ENCODE assay signal across 9 mouse cellular contexts in the genomic region with DNA sequence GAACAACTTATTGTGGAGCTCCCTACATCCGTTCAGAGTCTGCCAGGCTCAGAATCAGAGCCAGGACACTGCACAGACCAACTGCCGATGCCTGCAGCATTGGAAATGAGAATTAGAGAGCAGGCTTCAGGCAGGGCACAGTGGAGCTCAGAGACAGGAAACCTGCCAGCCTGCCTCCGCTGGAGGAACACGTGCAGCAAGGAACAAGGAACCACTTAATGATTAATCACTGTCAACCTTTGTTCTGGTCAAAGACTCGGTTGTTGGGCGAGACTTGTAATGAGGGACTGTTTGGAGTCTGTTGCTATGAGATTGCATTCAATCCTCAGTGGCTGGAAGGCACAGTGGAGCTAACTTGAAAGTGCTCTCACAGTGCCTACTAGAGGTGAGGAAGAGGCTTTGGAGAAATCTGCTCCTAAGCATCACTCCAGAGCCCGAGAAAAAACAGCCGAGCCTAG.
DNase-seq lines count a peak whose midpoint lies in the region; ATAC-seq lines count a peak whose summit lies in the region.
"Had no signal": no experiment of that assay in that cellular context is flagged by ENCODE, and none has a peak within 500 bp of the region (broad histone marks: within the 10 kb centered on the region; RNA-seq: fewer than 3 reads in every experiment).

No protein-coding gene starts in this region.

- no peaks in the 10 kb centered on the region; the same call in 1 of the 2 replicates for H3K4me1 ChIP-seq in embryonic facial prominence, embryonic 14.5 days (ENCODE audit: control insufficient read depth, insufficient read depth, low read length)
- peaks cover 4 to 11% of the 10 kb centered on the region in 2 experiments; a peak in 3 of 4 replicates for H3K4me1 ChIP-seq in heart, embryonic 14.5 days (ENCODE audit: control insufficient read depth in 2 of 2, insufficient read depth in 2 of 2, low read length in 2 of 2)
- no peaks in the 10 kb centered on the region for H3K4me1 ChIP-seq in limb, embryonic 15.5 days
- peaks cover 9% of the 10 kb centered on the region; the same call in 1 of the 2 replicates for H3K4me1 ChIP-seq in midbrain, embryonic 15.5 days

- 0 out of 2 replicates have a peak overlapping the region, but pooled peaks have one; percentile 2 for H3K4me3 ChIP-seq in embryonic facial prominence, embryonic 14.5 days (ENCODE audit: low read depth, low read length)
- H3K4me3 ChIP-seq in heart, embryonic 14.5 days (ENCODE audit: control insufficient read depth in 1 of 2, insufficient read depth in 1 of 2, low read depth in 1 of 2, low read length in 2 of 2) = 0 out of 4 replicates have a peak overlapping the region, but pooled peaks of 1 of the 2 experiments have one; percentile 6
- H3K4me3 ChIP-seq in limb, embryonic 15.5 days = 0 out of 2 replicates have a peak overlapping the region, but pooled peaks have one; percentile 7
- H3K4me3 ChIP-seq in midbrain, embryonic 15.5 days = 0 out of 2 replicates have a peak overlapping the region, but pooled peaks have one; percentile 8

- H3K27me3 ChIP-seq in embryonic facial prominence, embryonic 14.5 days (replicated peaks; ENCODE audit: control insufficient read depth, insufficient read depth, low read length) = no peaks in the 10 kb centered on the region
- no peaks in the 10 kb centered on the region for H3K27me3 ChIP-seq in heart, embryonic 14.5 days (ENCODE audit: control insufficient read depth, insufficient read depth, low read length)
- H3K27me3 ChIP-seq in limb, embryonic 15.5 days = no peaks in the 10 kb centered on the region
- H3K27me3 ChIP-seq in midbrain, embryonic 15.5 days (replicated peaks) = no peaks in the 10 kb centered on the region

- intact Hi-C loops in gastrocnemius, postnatal 36 days (cut with DNase I) = no loop called here

- H3K9ac ChIP-seq in embryonic facial prominence, embryonic 14.5 days (ENCODE audit: low read depth, low read length) = no peak overlapping the region
- H3K9ac ChIP-seq in heart, embryonic 14.5 days (ENCODE audit: low read length) = no peak overlapping the region
- H3K9ac ChIP-seq in limb, embryonic 15.5 days = no peak overlapping the region
- H3K9ac ChIP-seq in midbrain, embryonic 15.5 days = no peak overlapping the region

- H3K9me3 ChIP-seq in embryonic facial prominence, embryonic 14.5 days (ENCODE audit: control insufficient read depth, low read length) = no peaks in the 10 kb centered on the region
- no peaks in the 10 kb centered on the region for H3K9me3 ChIP-seq in heart, embryonic 14.5 days (ENCODE audit: control insufficient read depth, low read length)
- no peaks in the 10 kb centered on the region for H3K9me3 ChIP-seq in limb, embryonic 15.5 days
- H3K9me3 ChIP-seq in midbrain, embryonic 15.5 days = no peaks in the 10 kb centered on the region

- ATAC-seq in embryonic facial prominence, embryonic 14.5 days (ENCODE audit: low read depth) = peak; percentile 89
- ATAC-seq in heart, embryonic 14.5 days (ENCODE audit: insufficient number of reproducible peaks, insufficient read depth, low FRiP score, low read depth) = no peak
- ATAC-seq in limb, embryonic 15.5 days (ENCODE audit: insufficient number of reproducible peaks, low FRiP score, low TSS enrichment, low read depth) = no peak
- ATAC-seq in midbrain, embryonic 15.5 days (replicated peaks) = peak; percentile 93

- 8% methylated on average over 8 of the region's 8 CpGs for WGBS in embryonic facial prominence, embryonic 14.5 days
- 15% methylated on average over 8 of the region's 8 CpGs for WGBS in heart, embryonic 14.5 days
- 6% methylated on average over 8 of the region's 8 CpGs for WGBS in limb, embryonic 15.5 days
- WGBS in midbrain, embryonic 15.5 days = 12% methylated on average over 8 of the region's 8 CpGs

- no peaks in the 10 kb centered on the region for H3K36me3 ChIP-seq in embryonic facial prominence, embryonic 14.5 days (ENCODE audit: control insufficient read depth, insufficient read depth, low read length)
- no peaks in the 10 kb centered on the region for H3K36me3 ChIP-seq in heart, embryonic 14.5 days (ENCODE audit: control insufficient read depth, insufficient read depth, low read length)
- no peaks in the 10 kb centered on the region for H3K36me3 ChIP-seq in limb, embryonic 15.5 days
- H3K36me3 ChIP-seq in midbrain, embryonic 15.5 days (replicated peaks) = no peaks in the 10 kb centered on the region

- peak overlapping the region; percentile 40; the same call in 1 of the 2 replicates for H3K27ac ChIP-seq in embryonic facial prominence, embryonic 14.5 days (replicated peaks; ENCODE audit: low read depth, low read length)
- H3K27ac ChIP-seq in heart, embryonic 14.5 days (replicated peaks in 1 of 2; ENCODE audit: control insufficient read depth in 1 of 2, insufficient read depth in 1 of 2, low read depth in 2 of 2, low read length in 2 of 2) = peak overlapping the region; percentile 20 to 28; a peak in 2 of 4 replicates
- peak overlapping the region; percentile 67 for H3K27ac ChIP-seq in limb, embryonic 15.5 days
- peak overlapping the region; percentile 22 for H3K27ac ChIP-seq in midbrain, embryonic 15.5 days
- H3K27ac ChIP-seq: macrophage had no signal

- peak overlapping the region; percentile 36 for H3K4me2 ChIP-seq in embryonic facial prominence, embryonic 14.5 days (ENCODE audit: low read depth, low read length)
- peak overlapping the region; percentile 49 for H3K4me2 ChIP-seq in heart, embryonic 14.5 days (ENCODE audit: low read length)
- peak overlapping the region; percentile 36 for H3K4me2 ChIP-seq in limb, embryonic 15.5 days
- peak overlapping the region; percentile 32 for H3K4me2 ChIP-seq in midbrain, embryonic 15.5 days

- peak; percentile 26 for DNase-seq in gastrocnemius, adult 18-20 months (ENCODE audit: low spot score)
- no peak for DNase-seq in gastrocnemius, postnatal 36 days
- peak; percentile 80 for DNase-seq in embryonic facial prominence, embryonic 14.5 days (ENCODE audit: low spot score)
- DNase-seq in kidney, postnatal 10 days = peak; percentile 71
- no peak for DNase-seq in thymus, postnatal 10 days (ENCODE audit: low spot score in 2 of 2)

Comparison
In these comparisons a context has a peak if more than half of its experiments do, and no peak if none do; other contexts are left out.
1. DNase-seq: peak in gastrocnemius, adult 18-20 months (single experiment), embryonic facial prominence, embryonic 14.5 days (single experiment) and kidney, postnatal 10 days (single experiment); none in gastrocnemius, postnatal 36 days (0 of 2) and thymus, postnatal 10 days (0 of 2).
2. ATAC-seq: peak in embryonic facial prominence, embryonic 14.5 days (single experiment) and midbrain, embryonic 15.5 days (single experiment); none in heart, embryonic 14.5 days (single experiment) and limb, embryonic 15.5 days (single experiment).
3. Peak in every context shown above with its lines, with median percentiles within 50 percentile points of each other: H3K27ac ChIP-seq and H3K4me2 ChIP-seq.